Mouse (Mus musculus): ENCODE measurements at regions not wholly inside any gene's neighbourhood (a gene's known extent, or its start where the extent isn't known, plus 50 kb on each side); places are given as distances from the start of the nearest gene placed in this dataset.

- Histone ChIP-seq H3K4me2 (ENCODE audit: low read depth, low read length) (no peak overlapping the region), H3K36me3 (ENCODE audit: insufficient read depth, low read length) (no peaks in the 10 kb centered on the region), H3K27me3 (ENCODE audit: insufficient read depth, low read length) (no peaks in the 10 kb centered on the region), H3K9me3 (ENCODE audit: low read length) (no peaks in the 10 kb centered on the region), H3K4me3 (ENCODE audit: low read length) (no peak overlapping the region), H3K27ac (no peak overlapping the region), H3K9ac (replicated peaks; ENCODE audit: low read length) (no peak overlapping the region), H3K4me1 (ENCODE audit: insufficient read depth, low read length) (no peaks in the 10 kb centered on the region; the same call in 1 of the 2 replicates)
- no peak for TF ChIP-seq CTCF (IDR thresholded peaks at IDR 0.05; ENCODE audit: low read depth)
- 72% methylated on average over 12 of the region's 12 CpGs for WGBS
- no peak for DNase-seq (ENCODE audit: low spot score)
- no peak for ATAC-seq
Observed at GRCm38 (mm10) chr13:50975306-50975920, 125.3 kb upstream of the Spin1 start.

- no peak for TF ChIP-seq CTCF (IDR thresholded peaks at IDR 0.05; ENCODE audit: low read depth)
- Histone ChIP-seq H3K9ac (replicated peaks; ENCODE audit: low read length) (no peak overlapping the region), H3K4me1 (ENCODE audit: insufficient read depth, low read length) (no peaks in the 10 kb centered on the region), H3K27ac (no peak overlapping the region), H3K4me2 (ENCODE audit: low read depth, low read length) (no peak overlapping the region), H3K36me3 (ENCODE audit: insufficient read depth, low read length) (no peaks in the 10 kb centered on the region), H3K9me3 (ENCODE audit: low read length) (no peaks in the 10 kb centered on the region), H3K4me3 (ENCODE audit: low read length) (no peak overlapping the region), H3K27me3 (ENCODE audit: insufficient read depth, low read length) (no peaks in the 10 kb centered on the region)
- ATAC-seq (no peak), DNase-seq (ENCODE audit: low spot score) (no peak)
- 68% methylated on average over 1 of the region's 1 CpGs for WGBS
Observed at GRCm38 (mm10) chr13:50982005-50982404, 118.7 kb upstream of the Spin1 start.

GRCm38 (mm10) chr13:50982990-50983389 is 117.7 kb upstream of the Spin1 start:
- H3K36me3 ChIP-seq (ENCODE audit: insufficient read depth, low read length): no peaks in the 10 kb centered on the region
- ATAC-seq: no peak
- DNase-seq (ENCODE audit: low spot score): no peak
- H3K27me3 ChIP-seq (ENCODE audit: insufficient read depth, low read length): no peaks in the 10 kb centered on the region
- no peak overlapping the region for H3K4me3 ChIP-seq (ENCODE audit: low read length)
- no peaks in the 10 kb centered on the region for H3K9me3 ChIP-seq (ENCODE audit: low read length)
- no peak overlapping the region for H3K27ac ChIP-seq
- TF ChIP-seq CTCF (IDR thresholded peaks at IDR 0.05; ENCODE audit: low read depth): no peak
- 79% methylated on average over 10 of the region's 10 CpGs for WGBS
- H3K9ac ChIP-seq (replicated peaks; ENCODE audit: low read length): no peak overlapping the region
- no peak overlapping the region for H3K4me2 ChIP-seq (ENCODE audit: low read depth, low read length)
- H3K4me1 ChIP-seq (ENCODE audit: insufficient read depth, low read length): no peaks in the 10 kb centered on the region

GRCm38 (mm10) chr13:50991726-50992432 is 108.8 kb upstream of the Spin1 start:
- 82% methylated on average over 9 of the region's 9 CpGs for WGBS
- TF ChIP-seq CTCF (IDR thresholded peaks at IDR 0.05; ENCODE audit: low read depth): no peak

GRCm38 (mm10) chr13:50999738-51000137 is 100.9 kb upstream of the Spin1 start:
- Histone ChIP-seq H3K9me3 (ENCODE audit: low read length) (no peaks in the 10 kb centered on the region), H3K4me1 (ENCODE audit: insufficient read depth, low read length) (no peaks in the 10 kb centered on the region), H3K27me3 (ENCODE audit: insufficient read depth, low read length) (no peaks in the 10 kb centered on the region), H3K4me3 (ENCODE audit: low read length) (no peak overlapping the region), H3K36me3 (ENCODE audit: insufficient read depth, low read length) (no peaks in the 10 kb centered on the region), H3K4me2 (ENCODE audit: low read depth, low read length) (no peak overlapping the region), H3K9ac (replicated peaks; ENCODE audit: low read length) (no peak overlapping the region), H3K27ac (no peak overlapping the region)
- DNase-seq (ENCODE audit: low spot score) (peak; percentile 15), ATAC-seq (0 out of 2 replicates have a peak, but pooled peaks have one; percentile 38)
- 68% methylated on average over 4 of the region's 4 CpGs for whole genome bisulfite sequencing
- no peak for TF ChIP-seq CTCF (IDR thresholded peaks at IDR 0.05; ENCODE audit: low read depth)

More at GRCm38 (mm10) chr13:50991726-50992432, 108.8 kb upstream of the Spin1 start:
- no peak overlapping the region for H3K4me2 ChIP-seq (ENCODE audit: low read depth, low read length)
- no peaks in the 10 kb centered on the region for H3K36me3 ChIP-seq (ENCODE audit: insufficient read depth, low read length)
- no peak overlapping the region for H3K4me3 ChIP-seq (ENCODE audit: low read length)
- DNase-seq (ENCODE audit: low spot score) (no peak), ATAC-seq (no peak)
- H3K27ac ChIP-seq: no peak overlapping the region
- no peaks in the 10 kb centered on the region for H3K9me3 ChIP-seq (ENCODE audit: low read length)
- H3K9ac ChIP-seq (replicated peaks; ENCODE audit: low read length): no peak overlapping the region
- no peaks in the 10 kb centered on the region for H3K4me1 ChIP-seq (ENCODE audit: insufficient read depth, low read length)
- H3K27me3 ChIP-seq (ENCODE audit: insufficient read depth, low read length): no peaks in the 10 kb centered on the region

GRCm38 (mm10) chr13:51004827-51005226 is 95.9 kb upstream of the Spin1 start:
- ATAC-seq: no peak
- no peak for DNase-seq (ENCODE audit: low spot score)
- no peak for TF ChIP-seq CTCF (IDR thresholded peaks at IDR 0.05; ENCODE audit: low read depth)
- no peaks in the 10 kb centered on the region for H3K27me3 ChIP-seq (ENCODE audit: insufficient read depth, low read length)
- H3K36me3 ChIP-seq (ENCODE audit: insufficient read depth, low read length): no peaks in the 10 kb centered on the region
- H3K9me3 ChIP-seq (ENCODE audit: low read length): no peaks in the 10 kb centered on the region
- no peak overlapping the region for H3K4me2 ChIP-seq (ENCODE audit: low read depth, low read length)
- H3K4me1 ChIP-seq (ENCODE audit: insufficient read depth, low read length): no peaks in the 10 kb centered on the region
- H3K9ac ChIP-seq (replicated peaks; ENCODE audit: low read length): no peak overlapping the region
- no peak overlapping the region for H3K27ac ChIP-seq
- no peak overlapping the region for H3K4me3 ChIP-seq (ENCODE audit: low read length)
- WGBS: 73% methylated on average over 3 of the region's 3 CpGs

- no peak for DNase-seq (ENCODE audit: low spot score)
- no peaks in the 10 kb centered on the region for H3K36me3 ChIP-seq (ENCODE audit: insufficient read depth, low read length)
- H3K4me1 ChIP-seq (ENCODE audit: insufficient read depth, low read length): no peaks in the 10 kb centered on the region
- no peak overlapping the region for H3K4me2 ChIP-seq (ENCODE audit: low read depth, low read length)
- no peaks in the 10 kb centered on the region for H3K9me3 ChIP-seq (ENCODE audit: low read length)
- WGBS: 83% methylated on average over 7 of the region's 7 CpGs
- no peak for ATAC-seq
- H3K27ac ChIP-seq: no peak overlapping the region
- TF ChIP-seq CTCF (IDR thresholded peaks at IDR 0.05; ENCODE audit: low read depth): no peak
- no peak overlapping the region for H3K4me3 ChIP-seq (ENCODE audit: low read length)
- H3K27me3 ChIP-seq (ENCODE audit: insufficient read depth, low read length): no peaks in the 10 kb centered on the region
- H3K9ac ChIP-seq (replicated peaks; ENCODE audit: low read length): no peak overlapping the region
Observed at GRCm38 (mm10) chr13:51010736-51011135, 89.9 kb upstream of the Spin1 start.
